Comparison of ENCODE assay signal across 31 mouse cellular contexts in genomic region chr8:33003967-33004564, GRCm38 (mm10).
DNase-seq lines count a peak whose midpoint lies in the region; ATAC-seq and TF ChIP-seq lines count a peak whose summit lies in the region.
"Had no signal": no experiment of that assay in that cellular context is flagged by ENCODE, and none has a peak within 500 bp of the region (broad histone marks: within the 10 kb centered on the region; RNA-seq: fewer than 3 reads in every experiment).

No protein-coding gene starts in this region.

- H3K9ac ChIP-seq in forebrain, embryonic 13.5 days, result no peak overlapping the region
- H3K9ac ChIP-seq in forebrain, embryonic 11.5 days (ENCODE audit: low read length), result no peak overlapping the region
- no peak overlapping the region for H3K9ac ChIP-seq in forebrain, embryonic 15.5 days (replicated peaks)
- no peak overlapping the region for H3K9ac ChIP-seq in heart, embryonic 11.5 days (ENCODE audit: low read depth, low read length)
- H3K9ac ChIP-seq: embryonic facial prominence, embryonic 15.5 days; heart, embryonic 15.5 days; limb, embryonic 15.5 days; liver, embryonic 13.5 days; neural tube, embryonic 12.5 days had no signal

- no peak overlapping the region for H3K4me2 ChIP-seq in forebrain, embryonic 13.5 days
- H3K4me2 ChIP-seq in forebrain, embryonic 11.5 days (ENCODE audit: low read depth, low read length, severe bottlenecking), result no peak overlapping the region
- H3K4me2 ChIP-seq in forebrain, embryonic 15.5 days (replicated peaks), result no peak overlapping the region; the same call in 1 of the 2 replicates
- H3K4me2 ChIP-seq in heart, embryonic 11.5 days, result no peak overlapping the region
- H3K4me2 ChIP-seq: embryonic facial prominence, embryonic 15.5 days; heart, embryonic 15.5 days; limb, embryonic 15.5 days; liver, embryonic 13.5 days; neural tube, embryonic 12.5 days had no signal

- peak; percentile 50 for ATAC-seq in forebrain, embryonic 13.5 days
- no peak; the same call in 1 of the 2 replicates for ATAC-seq in forebrain, embryonic 11.5 days (replicated peaks; ENCODE audit: low FRiP score)
- ATAC-seq in forebrain, embryonic 15.5 days (replicated peaks), result peak; percentile 49; the same call in 1 of the 2 replicates
- no peak for ATAC-seq in heart, embryonic 11.5 days (replicated peaks; ENCODE audit: insufficient number of reproducible peaks, low FRiP score, low TSS enrichment)
- ATAC-seq: intestine, embryonic 16.5 days; Patski had no signal

- WGBS in forebrain, embryonic 13.5 days, result 13% methylated on average over 7 of the region's 7 CpGs
- 43% methylated on average over 7 of the region's 7 CpGs for WGBS in forebrain, embryonic 11.5 days
- 12% methylated on average over 7 of the region's 7 CpGs for WGBS in forebrain, embryonic 15.5 days
- 65% methylated on average over 7 of the region's 7 CpGs for WGBS in heart, embryonic 11.5 days (ENCODE audit: insufficient replicate concordance)

- H3K9me3 ChIP-seq in forebrain, embryonic 13.5 days (replicated peaks), result no peaks in the 10 kb centered on the region
- H3K9me3 ChIP-seq in forebrain, embryonic 11.5 days (ENCODE audit: control insufficient read depth, low read length), result no peaks in the 10 kb centered on the region
- no peaks in the 10 kb centered on the region for H3K9me3 ChIP-seq in forebrain, embryonic 15.5 days
- H3K9me3 ChIP-seq in heart, embryonic 11.5 days (replicated peaks; ENCODE audit: control insufficient read depth, low read length), result no peaks in the 10 kb centered on the region
- H3K9me3 ChIP-seq: embryonic facial prominence, embryonic 10.5 days; embryonic facial prominence, embryonic 15.5 days; heart, embryonic 15.5 days; limb, embryonic 10.5 days; limb, embryonic 15.5 days; liver, embryonic 13.5 days; neural tube, embryonic 12.5 days had no signal

- peaks cover 29% of the 10 kb centered on the region for H3K4me1 ChIP-seq in forebrain, embryonic 13.5 days
- no peaks in the 10 kb centered on the region for H3K4me1 ChIP-seq in forebrain, embryonic 11.5 days (replicated peaks; ENCODE audit: control insufficient read depth, insufficient read depth, low read length)
- peaks cover 15% of the 10 kb centered on the region for H3K4me1 ChIP-seq in forebrain, embryonic 15.5 days
- no peaks in the 10 kb centered on the region for H3K4me1 ChIP-seq in heart, embryonic 11.5 days (ENCODE audit: control insufficient read depth, insufficient read depth, low read length)
- H3K4me1 ChIP-seq: embryonic facial prominence, embryonic 15.5 days; heart, embryonic 15.5 days; limb, embryonic 10.5 days; limb, embryonic 15.5 days; liver, embryonic 13.5 days had no signal

- TF ChIP-seq CTCF in layer of hippocampus, adult 2 months (conservative IDR thresholded peaks at IDR 0.05), result no peak

- H3K36me3 ChIP-seq in forebrain, embryonic 13.5 days (ENCODE audit: poor library complexity, severe bottlenecking), result no peaks in the 10 kb centered on the region
- H3K36me3 ChIP-seq in forebrain, embryonic 11.5 days (ENCODE audit: control insufficient read depth, insufficient read depth, low read length), result no peaks in the 10 kb centered on the region
- H3K36me3 ChIP-seq in forebrain, embryonic 15.5 days, result no peaks in the 10 kb centered on the region
- H3K36me3 ChIP-seq in heart, embryonic 11.5 days (ENCODE audit: control insufficient read depth, insufficient read depth, low read length), result no peaks in the 10 kb centered on the region
- H3K36me3 ChIP-seq: embryonic facial prominence, embryonic 10.5 days; embryonic facial prominence, embryonic 15.5 days; heart, embryonic 15.5 days; limb, embryonic 10.5 days; limb, embryonic 15.5 days; liver, embryonic 13.5 days; neural tube, embryonic 12.5 days had no signal

- no peak for DNase-seq in forebrain, embryonic 11.5 days (ENCODE audit: low spot score)
- no peak for DNase-seq in layer of hippocampus, adult 2 months (ENCODE audit: low spot score in 2 of 2)
- no peak for DNase-seq in layer of hippocampus, adult 9-10 months (ENCODE audit: low spot score)
- peak; percentile 46 for DNase-seq in brain, adult 2 months (ENCODE audit: low read depth, low spot score)
- no peak for DNase-seq in urinary bladder, adult 2 months (ENCODE audit: low spot score)
- DNase-seq: adrenal gland, postnatal 10 days; cerebellum, adult 2 months; heart, postnatal 36 days; kidney, adult 8-10 months; kidney, postnatal 4 days; layer of hippocampus, adult 9-11 months; liver, embryonic 13.5 days; lung, adult 2 months; lung, postnatal 10 days; right cerebral cortex, postnatal 4 days; thymus, adult 18-20 months; thymus, postnatal 25 days had no signal

- H3K27me3 ChIP-seq in forebrain, embryonic 13.5 days, result no peaks in the 10 kb centered on the region
- H3K27me3 ChIP-seq in forebrain, embryonic 11.5 days (ENCODE audit: control insufficient read depth, insufficient read depth, low read length), result no peaks in the 10 kb centered on the region
- H3K27me3 ChIP-seq in forebrain, embryonic 15.5 days, result no peaks in the 10 kb centered on the region
- no peaks in the 10 kb centered on the region for H3K27me3 ChIP-seq in heart, embryonic 11.5 days (ENCODE audit: control insufficient read depth, insufficient read depth, low read length)
- H3K27me3 ChIP-seq: embryonic facial prominence, embryonic 15.5 days; heart, embryonic 15.5 days; liver, embryonic 13.5 days; neural tube, embryonic 12.5 days had no signal

- no peak overlapping the region for H3K4me3 ChIP-seq in forebrain, embryonic 13.5 days
- H3K4me3 ChIP-seq in forebrain, embryonic 11.5 days (ENCODE audit: low read depth, low read length), result no peak overlapping the region
- peak overlapping the region; percentile 13 for H3K4me3 ChIP-seq in layer of hippocampus, adult 2 months
- no peak overlapping the region for H3K4me3 ChIP-seq in forebrain, embryonic 15.5 days
- no peak overlapping the region for H3K4me3 ChIP-seq in heart, embryonic 11.5 days (ENCODE audit: low read depth, low read length)
- H3K4me3 ChIP-seq: embryonic facial prominence, embryonic 10.5 days; embryonic facial prominence, embryonic 15.5 days; heart, embryonic 15.5 days; limb, embryonic 10.5 days; limb, embryonic 15.5 days; liver, embryonic 13.5 days; neural tube, embryonic 12.5 days had no signal

- H3K27ac ChIP-seq in forebrain, embryonic 13.5 days, result peak overlapping the region; percentile 74
- no peak overlapping the region for H3K27ac ChIP-seq in forebrain, embryonic 11.5 days (ENCODE audit: low read depth, low read length)
- H3K27ac ChIP-seq in layer of hippocampus, adult 2 months, result no peak overlapping the region
- peak overlapping the region; percentile 80 for H3K27ac ChIP-seq in forebrain, embryonic 15.5 days (replicated peaks)
- H3K27ac ChIP-seq in heart, embryonic 11.5 days (ENCODE audit: low read depth, low read length), result no peak overlapping the region
- H3K27ac ChIP-seq: embryonic facial prominence, embryonic 10.5 days; embryonic facial prominence, embryonic 15.5 days; heart, embryonic 15.5 days; kidney, postnatal 0 days; limb, embryonic 10.5 days; limb, embryonic 15.5 days; liver, embryonic 13.5 days; macrophage; neural tube, embryonic 12.5 days; stomach, postnatal 0 days had no signal

Comparison
In these comparisons a context has a peak if more than half of its experiments do, and no peak if none do; other contexts are left out.
1. ATAC-seq: peak in forebrain, embryonic 13.5 days (single experiment) and forebrain, embryonic 15.5 days (single experiment); none in forebrain, embryonic 11.5 days (single experiment) and heart, embryonic 11.5 days (single experiment).
2. H3K27ac ChIP-seq: peak in forebrain, embryonic 13.5 days (single experiment) and forebrain, embryonic 15.5 days (single experiment); none in forebrain, embryonic 11.5 days (single experiment), layer of hippocampus, adult 2 months (single experiment) and heart, embryonic 11.5 days (single experiment).